Mouse (Mus musculus): Measurements from ENCODE around the gene Bmp2k. TPM values are rescaled to one million over a fixed set of nuclear protein-coding genes. Genes with fewer than 3 reads are reported as not detected.

The Bmp2k gene
- polyA plus RNA-seq, 1 experiment from 2014 or later: 11.4 TPM

GRCm38 (mm10) chr5:97089426-97089825, 91.9 kb downstream of the Bmp2k start:
- Histone ChIP-seq H3K9me3 (no peaks in the 10 kb centered on the region), H3K4me3 (no peak overlapping the region), H3K4me2 (replicated peaks) (no peak overlapping the region), H3K27me3 (no peaks in the 10 kb centered on the region), H3K36me3 (peaks cover 21% of the 10 kb centered on the region), H3K27ac (no peak overlapping the region), H3K4me1 (no peaks in the 10 kb centered on the region), H3K9ac (no peak overlapping the region)
- ATAC-seq (ENCODE audit: insufficient number of reproducible peaks, insufficient read depth, low FRiP score, low TSS enrichment): no peak
- WGBS: 86% methylated on average over 3 of the region's 3 CpGs

- no peaks in the 10 kb centered on the region for H3K9me3 ChIP-seq
- no peaks in the 10 kb centered on the region for H3K27me3 ChIP-seq
- H3K4me1 ChIP-seq: no peaks in the 10 kb centered on the region
- no peak overlapping the region for H3K4me2 ChIP-seq (replicated peaks)
- H3K9ac ChIP-seq: no peak overlapping the region
- no peak for ATAC-seq (ENCODE audit: insufficient number of reproducible peaks, insufficient read depth, low FRiP score, low TSS enrichment)
- H3K36me3 ChIP-seq: peaks cover 20% of the 10 kb centered on the region
- no peak overlapping the region for H3K4me3 ChIP-seq
- no peak overlapping the region for H3K27ac ChIP-seq
- WGBS: 73% methylated on average over 6 of the region's 6 CpGs
These were observed 92.7 kb downstream of the Bmp2k start for GRCm38 (mm10) chr5:97090034-97090784.

- Histone ChIP-seq H3K9ac (no peak overlapping the region), H3K27ac (no peak overlapping the region), H3K4me2 (replicated peaks) (no peak overlapping the region), H3K36me3 (peaks cover 3% of the 10 kb centered on the region; the same call in 1 of the 2 replicates), H3K4me3 (no peak overlapping the region), H3K4me1 (no peaks in the 10 kb centered on the region), H3K27me3 (no peaks in the 10 kb centered on the region), H3K9me3 (no peaks in the 10 kb centered on the region)
- no peak for ATAC-seq (ENCODE audit: insufficient number of reproducible peaks, insufficient read depth, low FRiP score, low TSS enrichment)
- 76% methylated on average over 8 of the region's 8 CpGs for WGBS
These were observed 95.5 kb downstream of the Bmp2k start for GRCm38 (mm10) chr5:97092970-97093369.

- H3K27ac ChIP-seq: no peak overlapping the region
- no peak overlapping the region for H3K4me3 ChIP-seq
- WGBS: 66% methylated on average over 12 of the region's 13 CpGs
- H3K4me2 ChIP-seq (replicated peaks): no peak overlapping the region
- H3K9ac ChIP-seq: no peak overlapping the region
- H3K9me3 ChIP-seq: no peaks in the 10 kb centered on the region
- H3K27me3 ChIP-seq: no peaks in the 10 kb centered on the region
- no peaks in the 10 kb centered on the region for H3K36me3 ChIP-seq
- no peaks in the 10 kb centered on the region for H3K4me1 ChIP-seq
- no peak for ATAC-seq (ENCODE audit: insufficient number of reproducible peaks, insufficient read depth, low FRiP score, low TSS enrichment)
These were observed 97.8 kb downstream of the Bmp2k start for GRCm38 (mm10) chr5:97095335-97095734.

GRCm38 (mm10) chr5:97097631-97098041, 100.1 kb downstream of the Bmp2k start:
- H3K9ac ChIP-seq: no peak overlapping the region
- H3K4me2 ChIP-seq (replicated peaks): no peak overlapping the region
- no peak overlapping the region for H3K4me3 ChIP-seq
- H3K27ac ChIP-seq: no peak overlapping the region
- ATAC-seq (ENCODE audit: insufficient number of reproducible peaks, insufficient read depth, low FRiP score, low TSS enrichment): no peak
- 77% methylated on average over 9 of the region's 9 CpGs for WGBS
- peaks cover 10% of the 10 kb centered on the region; the same call in 1 of the 2 replicates for H3K36me3 ChIP-seq
- no peaks in the 10 kb centered on the region for H3K9me3 ChIP-seq
- no peaks in the 10 kb centered on the region for H3K27me3 ChIP-seq
- H3K4me1 ChIP-seq: no peaks in the 10 kb centered on the region

- Histone ChIP-seq H3K4me1 (no peaks in the 10 kb centered on the region; the same call in 1 of the 2 replicates), H3K9me3 (no peaks in the 10 kb centered on the region), H3K27me3 (no peaks in the 10 kb centered on the region), H3K9ac (no peak overlapping the region), H3K36me3 (peaks cover 12% of the 10 kb centered on the region; the same call in 1 of the 2 replicates), H3K27ac (no peak overlapping the region), H3K4me2 (replicated peaks) (no peak overlapping the region), H3K4me3 (no peak overlapping the region)
- no peak for ATAC-seq (ENCODE audit: insufficient number of reproducible peaks, insufficient read depth, low FRiP score, low TSS enrichment)
- 90% methylated on average over 8 of the region's 8 CpGs for WGBS
These were observed 102.5 kb downstream of the Bmp2k start for GRCm38 (mm10) chr5:97099954-97100353.

GRCm38 (mm10) chr5:97108333-97108732, 110.8 kb downstream of the Bmp2k start:
- Histone ChIP-seq H3K9me3 (no peaks in the 10 kb centered on the region), H3K36me3 (no peaks in the 10 kb centered on the region), H3K27me3 (no peaks in the 10 kb centered on the region), H3K4me3 (no peak overlapping the region), H3K9ac (no peak overlapping the region), H3K4me2 (replicated peaks) (no peak overlapping the region), H3K4me1 (peaks cover 11% of the 10 kb centered on the region), H3K27ac (no peak overlapping the region)
- ATAC-seq (ENCODE audit: insufficient number of reproducible peaks, insufficient read depth, low FRiP score, low TSS enrichment): no peak
- WGBS: 87% methylated on average over 5 of the region's 5 CpGs

GRCm38 (mm10) chr5:97110133-97110532, 112.6 kb downstream of the Bmp2k start:
- 54% methylated on average over 2 of the region's 2 CpGs for WGBS
- no peaks in the 10 kb centered on the region for H3K27me3 ChIP-seq
- peak overlapping the region; percentile 61; the same call in 1 of the 2 replicates for H3K4me3 ChIP-seq
- no peaks in the 10 kb centered on the region for H3K36me3 ChIP-seq
- peaks cover 10% of the 10 kb centered on the region for H3K4me1 ChIP-seq
- H3K27ac ChIP-seq: no peak overlapping the region
- H3K4me2 ChIP-seq (replicated peaks): peak overlapping the region; percentile 75
- H3K9me3 ChIP-seq: no peaks in the 10 kb centered on the region
- no peak overlapping the region for H3K9ac ChIP-seq
- ATAC-seq (ENCODE audit: insufficient number of reproducible peaks, insufficient read depth, low FRiP score, low TSS enrichment): no peak

- WGBS: 13% methylated on average over 5 of the region's 5 CpGs
- Histone ChIP-seq H3K9ac (peak overlapping the region; percentile 64; the same call in 1 of the 2 replicates), H3K36me3 (no peaks in the 10 kb centered on the region), H3K27ac (no peak overlapping the region), H3K4me3 (peak overlapping the region; percentile 61), H3K4me2 (replicated peaks) (peak overlapping the region; percentile 75), H3K9me3 (no peaks in the 10 kb centered on the region), H3K4me1 (peaks cover 8% of the 10 kb centered on the region), H3K27me3 (no peaks in the 10 kb centered on the region)
- no peak for ATAC-seq (ENCODE audit: insufficient number of reproducible peaks, insufficient read depth, low FRiP score, low TSS enrichment)
These were observed 113.2 kb downstream of the Bmp2k start for GRCm38 (mm10) chr5:97110697-97111096.

GRCm38 (mm10) chr5:97111207-97111910, 113.9 kb downstream of the Bmp2k start, which contains the start of gene Paqr3:
Paqr3 (minus strand) TSS chr5:97111596.
- ATAC-seq (ENCODE audit: insufficient number of reproducible peaks, insufficient read depth, low FRiP score, low TSS enrichment): peak; percentile 99
- Histone ChIP-seq H3K27ac (0 out of 2 replicates have a peak within 1 kb of the TSS, but pooled peaks have one; percentile 17), H3K4me1 (peaks cover 8% of the 10 kb centered on the region)

GRCm38 (mm10) chr5:97124977-97125376, 127.5 kb downstream of the Bmp2k start:
- Histone ChIP-seq H3K27ac (no peak overlapping the region), H3K4me2 (replicated peaks) (no peak overlapping the region), H3K4me1 (no peaks in the 10 kb centered on the region), H3K4me3 (no peak overlapping the region), H3K9me3 (no peaks in the 10 kb centered on the region), H3K27me3 (no peaks in the 10 kb centered on the region), H3K9ac (no peak overlapping the region), H3K36me3 (no peaks in the 10 kb centered on the region)
- ATAC-seq (ENCODE audit: insufficient number of reproducible peaks, insufficient read depth, low FRiP score, low TSS enrichment): no peak
- WGBS: 75% methylated on average over 12 of the region's 12 CpGs

More at GRCm38 (mm10) chr5:97111207-97111910, 113.9 kb downstream of the Bmp2k start, which contains the start of gene Paqr3:
- Histone ChIP-seq H3K4me2 (replicated peaks) (peak within 1 kb of the TSS; percentile 75), H3K9me3 (no peaks in the 10 kb centered on the region), H3K9ac (peak within 1 kb of the TSS; percentile 64), H3K27me3 (no peaks in the 10 kb centered on the region), H3K4me3 (peak within 1 kb of the TSS; percentile 61), H3K36me3 (no peaks in the 10 kb centered on the region)
- WGBS: under 1% methylated on average over 60 of the region's 62 CpGs
